Mouse (Mus musculus) embryonic facial prominence, embryonic 14.5 days (tissue): Measurements from ENCODE around the gene Ipo13. TPM values are rescaled to one million over a fixed set of nuclear protein-coding genes. Genes with fewer than 3 reads are reported as not detected.

Source experiments
- ATAC-seq: fragments of 200-750 bp; cut with Nextera tagmentation; 2 replicates; pipeline ENCODE4 v1.8.0; 2017; ENCODE audit warnings: low read depth, moderate number of reproducible peaks, moderate TSS enrichment
- DNase-seq: peaks from one replicate; pipeline ENCODE4 v3.0.0-alpha.2; 2015; ENCODE audit warnings: low spot score
- H3K27ac ChIP-seq: fragments of 300-500 bp; sonication (generic); replicated peaks from 2 replicates; pipeline ENCODE4 v1.5.1; 2014; ENCODE audit warnings: low read depth, mild to moderate bottlenecking, low read length, moderate library complexity
- H3K27me3 ChIP-seq: fragments of 300-500 bp; sonication (generic); replicated peaks from 2 replicates; pipeline ENCODE4 v1.6.1; 2014; ENCODE audit warnings: low read length; ENCODE audit not compliant: control insufficient read depth, insufficient read depth
- H3K36me3 ChIP-seq: fragments of 300-500 bp; sonication (generic); 2 replicates; pipeline ENCODE4 v1.6.1; 2014; ENCODE audit warnings: low read length, mixed read lengths; ENCODE audit not compliant: control insufficient read depth, insufficient read depth
- H3K4me1 ChIP-seq: fragments of 300-500 bp; sonication (generic); 2 replicates; pipeline ENCODE4 v1.6.1; 2014; ENCODE audit warnings: antibody characterized with exemption, low read length; ENCODE audit not compliant: control insufficient read depth, insufficient read depth
- H3K4me2 ChIP-seq: fragments of 300-500 bp; sonication (generic); 2 replicates; pipeline ENCODE4 v1.6.1; 2014; ENCODE audit warnings: low read depth, mild to moderate bottlenecking, low read length, moderate library complexity, mixed read lengths
- H3K4me3 ChIP-seq: fragments of 300-500 bp; sonication (generic); 2 replicates; pipeline ENCODE4 v1.5.1; 2014; ENCODE audit warnings: low read depth, mild to moderate bottlenecking, low read length
- H3K9ac ChIP-seq: fragments of 300-500 bp; sonication (generic); 2 replicates; pipeline ENCODE4 v1.6.1; 2014; ENCODE audit warnings: low read depth, mild to moderate bottlenecking, low read length, moderate library complexity, mixed read lengths
- H3K9me3 ChIP-seq: fragments of 300-500 bp; sonication (generic); 2 replicates; pipeline ENCODE4 v1.6.1; 2016; ENCODE audit warnings: low read length; ENCODE audit not compliant: control insufficient read depth
- WGBS: fragments of 180-500 bp; shearing (Covaris S2); extraction: QIAGEN DNeasy Blood & Tissue Kit; methylation state at CpG from one replicate; pipeline ENCODE4 v1.1.7; 2014; 5-methylcytosine and 5-hydroxymethylcytosine counted together
- polyA plus RNA-seq: library from polyadenylated mRNA; unstranded; fragments of >200 nt; fragmentation: Nextera tagmentation; extraction: Ambion mirVana; gene quantifications from 2 replicates; pipeline ENCODE4 v1.2.1, GENCODE M21; 2014

The Ipo13 gene
- polyA plus RNA-seq, 1 experiment from 2014 or later = 38.2 TPM

- ATAC-seq = peak; percentile 91
- H3K4me3 ChIP-seq = peak within 1 kb of the TSS; percentile 73
- peaks cover 30% of the 10 kb centered on the region for H3K36me3 ChIP-seq
- no peaks in the 10 kb centered on the region for H3K27me3 ChIP-seq
- H3K9me3 ChIP-seq = no peaks in the 10 kb centered on the region
- WGBS = 1% methylated on average over 21 of the region's 21 CpGs
- peak; percentile 97 for DNase-seq
- peak within 1 kb of the TSS; percentile 75 for H3K4me2 ChIP-seq
- no peak within 1 kb of the TSS for H3K27ac ChIP-seq
- 0 out of 2 replicates have a peak, but pooled peaks cover 11% of the 10 kb centered on the region for H3K4me1 ChIP-seq
- H3K9ac ChIP-seq = peak within 1 kb of the TSS; percentile 61
Measured at GRCm38 (mm10) chr4:117891738-117892161, 23.0 kb downstream of the Ipo13 start, which contains the start of gene Dph2. TSS of gene Dph2 (minus strand) at chr4:117892032.

- H3K4me2 ChIP-seq = peak overlapping the region; percentile 75
- DNase-seq = no peak
- no peak overlapping the region for H3K27ac ChIP-seq
- no peak for ATAC-seq
- WGBS = 83% methylated on average over 8 of the region's 8 CpGs
- H3K9me3 ChIP-seq = no peaks in the 10 kb centered on the region
- H3K4me3 ChIP-seq = peak overlapping the region; percentile 73; the same call in 1 of the 2 replicates
- H3K9ac ChIP-seq = 0 out of 2 replicates have a peak overlapping the region, but pooled peaks have one; percentile 61
- H3K4me1 ChIP-seq = peaks cover 16% of the 10 kb centered on the region; the same call in 1 of the 2 replicates
- H3K36me3 ChIP-seq = peaks cover 24% of the 10 kb centered on the region
- H3K27me3 ChIP-seq = no peaks in the 10 kb centered on the region
Measured at GRCm38 (mm10) chr4:117890750-117891149, 24.0 kb downstream of the Ipo13 start.

GRCm38 (mm10) chr4:117890031-117890430 is 24.8 kb downstream of the Ipo13 start:
- peaks cover 24% of the 10 kb centered on the region for H3K36me3 ChIP-seq
- DNase-seq = no peak
- ATAC-seq = no peak
- no peak overlapping the region for H3K27ac ChIP-seq
- no peaks in the 10 kb centered on the region for H3K27me3 ChIP-seq
- H3K4me2 ChIP-seq = no peak overlapping the region
- 89% methylated on average over 14 of the region's 14 CpGs for WGBS
- H3K9ac ChIP-seq = no peak overlapping the region
- no peak overlapping the region for H3K4me3 ChIP-seq
- H3K9me3 ChIP-seq = no peaks in the 10 kb centered on the region
- H3K4me1 ChIP-seq = peaks cover 16% of the 10 kb centered on the region; the same call in 1 of the 2 replicates

GRCm38 (mm10) chr4:117889471-117889870 is 25.3 kb downstream of the Ipo13 start:
- H3K9me3 ChIP-seq = no peaks in the 10 kb centered on the region
- H3K9ac ChIP-seq = no peak overlapping the region
- no peak overlapping the region for H3K4me2 ChIP-seq
- peaks cover 16% of the 10 kb centered on the region; the same call in 1 of the 2 replicates for H3K4me1 ChIP-seq
- H3K36me3 ChIP-seq = peaks cover 24% of the 10 kb centered on the region
- DNase-seq (no peak), ATAC-seq (no peak)
- WGBS = 92% methylated on average over 15 of the region's 15 CpGs
- no peaks in the 10 kb centered on the region for H3K27me3 ChIP-seq
- no peak overlapping the region for H3K27ac ChIP-seq
- no peak overlapping the region for H3K4me3 ChIP-seq

- no peak for DNase-seq
- no peaks in the 10 kb centered on the region for H3K27me3 ChIP-seq
- no peak overlapping the region for H3K9ac ChIP-seq
- H3K27ac ChIP-seq = no peak overlapping the region
- no peaks in the 10 kb centered on the region for H3K9me3 ChIP-seq
- ATAC-seq = no peak
- peaks cover 17% of the 10 kb centered on the region for H3K36me3 ChIP-seq
- 76% methylated on average over 2 of the region's 2 CpGs for WGBS
- peak overlapping the region; percentile 96 for H3K4me2 ChIP-seq
- H3K4me3 ChIP-seq = peak overlapping the region; percentile 95
- H3K4me1 ChIP-seq = peaks cover 22% of the 10 kb centered on the region; the same call in 1 of the 2 replicates
Measured at GRCm38 (mm10) chr4:117887920-117888319, 26.9 kb downstream of the Ipo13 start.

GRCm38 (mm10) chr4:117887133-117887532 is 27.7 kb downstream of the Ipo13 start, which contains the start of gene Atp6v0b:
TSS of gene Atp6v0b (minus strand) at chr4:117887333.
- Histone ChIP-seq H3K9me3 (no peaks in the 10 kb centered on the region), H3K4me2 (peak within 1 kb of the TSS; percentile 96), H3K4me3 (peak within 1 kb of the TSS; percentile 95), H3K4me1 (peaks cover 22% of the 10 kb centered on the region; the same call in 1 of the 2 replicates), H3K36me3 (peaks cover 17% of the 10 kb centered on the region), H3K27me3 (no peaks in the 10 kb centered on the region), H3K9ac (peak within 1 kb of the TSS; percentile 83), H3K27ac (no peak within 1 kb of the TSS)
- under 1% methylated on average over 18 of the region's 37 CpGs for WGBS
- ATAC-seq (peak; percentile 91), DNase-seq (peak; percentile 95)

- 2% methylated on average over 16 of the region's 24 CpGs for WGBS
- DNase-seq (no peak), ATAC-seq (no peak)
- Histone ChIP-seq H3K4me1 (peaks cover 20% of the 10 kb centered on the region; the same call in 1 of the 2 replicates), H3K27ac (no peak overlapping the region), H3K9me3 (no peaks in the 10 kb centered on the region), H3K4me3 (peak overlapping the region; percentile 95), H3K36me3 (peaks cover 17% of the 10 kb centered on the region), H3K9ac (peak overlapping the region; percentile 83), H3K27me3 (no peaks in the 10 kb centered on the region), H3K4me2 (peak overlapping the region; percentile 96)
Measured at GRCm38 (mm10) chr4:117886644-117887043, 28.2 kb downstream of the Ipo13 start.

GRCm38 (mm10) chr4:117885994-117886393 is 28.8 kb downstream of the Ipo13 start:
- Histone ChIP-seq H3K27me3 (no peaks in the 10 kb centered on the region), H3K27ac (no peak overlapping the region), H3K9me3 (no peaks in the 10 kb centered on the region), H3K4me2 (peak overlapping the region; percentile 96), H3K4me3 (peak overlapping the region; percentile 95), H3K36me3 (peaks cover 21% of the 10 kb centered on the region), H3K9ac (peak overlapping the region; percentile 83), H3K4me1 (peaks cover 17% of the 10 kb centered on the region; the same call in 1 of the 2 replicates)
- DNase-seq (no peak), ATAC-seq (no peak)
- WGBS = 79% methylated on average over 9 of the region's 9 CpGs

- H3K4me3 ChIP-seq = no peak overlapping the region
- ATAC-seq (no peak), DNase-seq (no peak)
- 94% methylated on average over 10 of the region's 10 CpGs for WGBS
- no peaks in the 10 kb centered on the region for H3K27me3 ChIP-seq
- no peak overlapping the region for H3K4me2 ChIP-seq
- peaks cover 30% of the 10 kb centered on the region for H3K36me3 ChIP-seq
- H3K9ac ChIP-seq = no peak overlapping the region
- H3K4me1 ChIP-seq = peaks cover 15% of the 10 kb centered on the region; the same call in 1 of the 2 replicates
- H3K9me3 ChIP-seq = no peaks in the 10 kb centered on the region
- no peak overlapping the region for H3K27ac ChIP-seq
Measured at GRCm38 (mm10) chr4:117885093-117885492, 29.7 kb downstream of the Ipo13 start.
